Mouse (Mus musculus) embryonic facial prominence, embryonic 12.5 days (tissue): ENCODE measurements around the gene Dock1. TPM values are rescaled to one million over a fixed set of nuclear protein-coding genes. Genes with fewer than 3 reads are reported as not detected.

Source experiments
- ATAC-seq: fragments of 200-750 bp; cut with Nextera tagmentation; 2 replicates; pipeline ENCODE4 v1.8.0; 2017; ENCODE audit not compliant: insufficient number of reproducible peaks, insufficient read depth, low FRiP score, low TSS enrichment
- H3K27ac ChIP-seq: fragments of 300-500 bp; sonication (generic); 2 replicates; pipeline ENCODE4 v1.5.1; 2016; ENCODE audit warnings: mild to moderate bottlenecking
- H3K27me3 ChIP-seq: fragments of 300-500 bp; sonication (generic); 2 replicates; pipeline ENCODE4 v1.6.1; 2016; ENCODE audit warnings: mild to moderate bottlenecking, moderate library complexity
- H3K36me3 ChIP-seq: fragments of 300-500 bp; sonication (generic); 2 replicates; pipeline ENCODE4 v1.6.1; 2016; ENCODE audit warnings: mild to moderate bottlenecking
- H3K4me1 ChIP-seq: fragments of 300-500 bp; sonication (generic); 2 replicates; pipeline ENCODE4 v1.6.1; 2016
- H3K4me2 ChIP-seq: fragments of 300-500 bp; sonication (generic); replicated peaks from 2 replicates; pipeline ENCODE4 v1.6.1; 2016; ENCODE audit warnings: mild to moderate bottlenecking, moderate library complexity
- H3K4me3 ChIP-seq: fragments of 300-500 bp; sonication (generic); 2 replicates; pipeline ENCODE4 v1.5.1; 2016; ENCODE audit warnings: mild to moderate bottlenecking
- H3K9ac ChIP-seq: fragments of 300-500 bp; sonication (generic); 2 replicates; pipeline ENCODE4 v1.6.1; 2016; ENCODE audit warnings: mild to moderate bottlenecking, moderate library complexity
- H3K9me3 ChIP-seq: fragments of 300-500 bp; sonication (generic); 2 replicates; pipeline ENCODE4 v1.6.1; 2016; ENCODE audit warnings: mild to moderate bottlenecking, moderate library complexity
- WGBS: fragments of 180-500 bp; shearing (Covaris S2); methylation state at CpG from one replicate; pipeline ENCODE4 v1.1.7; 2016; 5-methylcytosine and 5-hydroxymethylcytosine counted together
- polyA plus RNA-seq: library from polyadenylated mRNA; unstranded; fragments of >200 nt; fragmentation: Nextera tagmentation; extraction: Ambion mirVana; gene quantifications from 2 replicates; pipeline ENCODE4 v1.2.1, GENCODE M21; 2016

Gene Dock1
- polyA plus RNA-seq, 1 experiment from 2014 or later: 50.5 TPM

DNA sequence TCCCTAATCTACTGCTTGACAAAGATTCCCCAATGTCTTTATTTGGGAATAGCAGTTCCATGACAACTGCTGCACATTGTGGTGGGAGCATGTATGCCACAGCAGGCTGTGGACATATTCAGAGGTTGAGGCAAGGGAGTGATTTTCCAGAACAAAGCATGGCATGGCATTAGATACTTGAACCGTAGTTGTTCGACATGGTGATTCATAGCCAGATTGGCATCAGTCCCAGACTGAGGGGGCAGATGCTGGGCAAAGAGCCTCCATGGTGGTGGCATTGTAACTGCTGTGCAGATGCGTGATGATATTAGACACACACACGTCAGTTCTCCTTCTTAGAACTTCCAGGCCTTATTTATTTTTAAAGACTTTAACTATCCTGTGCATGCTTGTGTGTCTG lies 129.6 kb downstream of the Dock1 start:
- Histone ChIP-seq H3K4me2 (no peak overlapping the region), H3K9ac (no peak overlapping the region), H3K36me3 (peaks cover 13% of the 10 kb centered on the region), H3K27ac (no peak overlapping the region), H3K4me3 (no peak overlapping the region), H3K9me3 (no peaks in the 10 kb centered on the region), H3K27me3 (no peaks in the 10 kb centered on the region), H3K4me1 (no peaks in the 10 kb centered on the region)
- ATAC-seq: no peak
- 95% methylated on average over 4 of the region's 4 CpGs for WGBS

DNA sequence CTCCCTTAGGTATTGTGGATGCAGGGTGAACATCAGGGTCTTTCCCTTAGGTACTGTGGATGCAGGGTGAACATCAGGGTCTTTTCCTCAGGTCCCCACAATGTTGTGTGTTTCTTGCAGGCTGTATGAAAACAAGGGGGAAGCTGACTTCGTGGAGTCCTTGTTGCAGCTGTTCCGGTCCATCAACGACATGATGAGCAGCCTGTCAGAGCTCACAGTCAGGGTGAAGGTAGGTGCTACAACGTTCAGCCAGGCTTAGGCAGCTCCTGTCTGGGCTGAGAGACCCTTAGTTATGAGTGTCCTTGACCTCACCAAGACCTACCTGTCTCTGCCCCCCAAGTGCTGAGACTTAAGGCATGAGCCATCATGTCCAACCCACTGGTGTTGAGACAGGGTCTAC lies 134.0 kb downstream of the Dock1 start:
- Histone ChIP-seq H3K4me1 (no peaks in the 10 kb centered on the region), H3K9ac (no peak overlapping the region), H3K27ac (no peak overlapping the region), H3K4me2 (no peak overlapping the region), H3K36me3 (peaks cover 29% of the 10 kb centered on the region), H3K4me3 (no peak overlapping the region), H3K9me3 (no peaks in the 10 kb centered on the region), H3K27me3 (no peaks in the 10 kb centered on the region)
- 94% methylated on average over 4 of the region's 4 CpGs for WGBS
- no peak for ATAC-seq

DNA sequence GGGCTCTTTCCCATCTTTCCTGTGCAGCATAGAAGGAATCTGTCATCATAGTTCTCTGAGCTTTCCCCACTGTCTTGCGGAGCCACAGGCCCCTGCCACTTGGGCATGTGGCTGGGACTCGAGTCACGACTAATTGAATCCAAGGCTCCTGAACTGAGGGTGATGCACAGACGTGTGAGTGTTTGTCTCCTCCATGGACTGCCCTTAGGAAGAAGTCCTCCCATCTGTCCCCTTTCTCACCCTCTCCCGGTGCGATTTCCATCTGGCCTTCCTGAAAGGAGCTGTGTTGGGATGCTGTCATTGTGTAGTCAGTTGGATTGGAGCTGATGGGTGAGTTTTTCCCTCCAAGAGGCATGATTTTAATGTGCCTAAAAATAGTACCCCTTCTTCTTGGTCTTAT lies 136.3 kb downstream of the Dock1 start:
- no peaks in the 10 kb centered on the region for H3K9me3 ChIP-seq
- H3K36me3 ChIP-seq: peaks cover 36% of the 10 kb centered on the region
- H3K9ac ChIP-seq: no peak overlapping the region
- no peak for ATAC-seq
- no peak overlapping the region for H3K4me3 ChIP-seq
- H3K4me2 ChIP-seq: no peak overlapping the region
- H3K27me3 ChIP-seq: no peaks in the 10 kb centered on the region
- H3K27ac ChIP-seq: no peak overlapping the region
- WGBS: 85% methylated on average over 6 of the region's 6 CpGs
- H3K4me1 ChIP-seq: peaks cover 6% of the 10 kb centered on the region; the same call in 1 of the 2 replicates

DNA sequence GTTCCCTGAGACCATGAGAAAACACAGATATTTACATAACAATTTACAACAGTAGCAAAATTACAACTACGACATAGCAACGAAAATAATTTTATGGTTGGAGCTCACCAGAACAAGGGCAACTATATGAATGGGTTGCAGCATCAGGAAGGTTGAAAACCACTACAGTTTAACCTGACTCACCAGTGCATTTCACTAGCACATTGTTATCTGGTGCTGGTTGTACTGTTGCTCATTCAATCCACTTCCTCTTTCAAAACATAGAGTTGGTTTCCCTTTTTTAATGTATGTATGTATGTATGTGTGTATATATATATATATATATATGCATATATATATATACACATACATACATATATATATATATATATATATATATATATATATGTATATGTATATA lies 138.0 kb downstream of the Dock1 start:
- Histone ChIP-seq H3K9ac (no peak overlapping the region), H3K4me3 (no peak overlapping the region), H3K4me2 (no peak overlapping the region), H3K4me1 (peaks cover 6% of the 10 kb centered on the region; the same call in 1 of the 2 replicates), H3K9me3 (no peaks in the 10 kb centered on the region), H3K36me3 (peaks cover 32% of the 10 kb centered on the region), H3K27me3 (no peaks in the 10 kb centered on the region), H3K27ac (no peak overlapping the region)
- ATAC-seq: no peak
- WGBS: 95% methylated on average over 2 of the region's 2 CpGs

DNA sequence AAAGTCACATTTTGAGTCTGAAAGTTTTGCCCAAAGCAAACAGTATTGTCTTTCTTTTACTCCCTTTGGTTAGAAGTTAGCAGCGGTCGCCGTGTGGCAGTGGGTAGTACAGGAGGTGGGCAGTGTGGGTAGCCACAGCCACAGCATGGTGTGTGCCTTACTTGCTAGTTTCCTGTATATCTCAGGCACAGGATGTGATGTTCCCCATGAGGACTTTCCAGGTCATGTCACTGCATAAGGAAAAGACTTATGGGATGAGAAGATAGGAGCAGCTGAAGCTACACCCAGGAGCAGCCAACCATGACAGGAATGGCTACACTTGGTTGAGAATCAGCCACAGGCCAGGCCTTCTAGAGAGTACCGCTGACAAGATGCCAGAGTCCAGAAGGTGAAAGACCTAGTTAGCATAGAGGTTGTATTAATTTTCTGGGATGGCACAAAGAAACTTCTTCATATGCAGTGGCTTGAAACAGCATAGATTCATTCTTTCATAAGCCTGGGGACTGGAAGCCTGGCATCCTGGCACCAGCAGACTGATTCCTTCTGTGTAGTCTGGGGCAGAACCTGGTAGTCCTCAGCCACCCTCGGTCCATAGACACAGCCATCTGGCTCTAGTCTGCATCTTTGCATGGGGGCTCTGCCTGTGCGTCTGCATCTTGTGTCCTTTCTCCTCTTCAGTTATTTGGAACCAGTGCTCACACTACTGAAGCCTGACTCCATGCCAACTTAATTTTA lies 139.0 kb downstream of the Dock1 start:
- Histone ChIP-seq H3K4me2 (no peak overlapping the region), H3K27me3 (no peaks in the 10 kb centered on the region), H3K4me3 (no peak overlapping the region), H3K9ac (no peak overlapping the region), H3K36me3 (peaks cover 37% of the 10 kb centered on the region), H3K9me3 (no peaks in the 10 kb centered on the region), H3K4me1 (peaks cover 6% of the 10 kb centered on the region; the same call in 1 of the 2 replicates), H3K27ac (no peak overlapping the region)
- 94% methylated on average over 6 of the region's 6 CpGs for WGBS
- ATAC-seq: no peak

DNA sequence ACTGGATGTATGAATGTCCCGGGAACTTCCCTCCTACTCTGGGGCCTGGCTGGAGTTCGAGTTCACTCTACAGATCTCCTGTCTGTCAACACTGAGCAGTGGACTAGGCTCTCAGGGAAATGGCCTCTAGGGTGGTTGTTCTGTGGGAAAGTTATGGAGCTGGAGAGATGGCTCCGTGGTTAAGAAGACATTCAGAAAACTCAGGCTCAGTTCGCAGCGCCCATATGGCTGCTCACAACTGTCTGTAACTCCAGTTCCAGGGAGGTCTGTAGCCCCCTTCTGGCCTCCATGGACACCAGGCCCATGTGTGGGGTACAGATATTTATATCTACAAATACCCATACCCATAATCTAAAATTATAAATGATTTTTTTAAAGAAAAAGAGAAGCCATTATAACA lies 148.0 kb downstream of the Dock1 start:
- H3K27me3 ChIP-seq: no peaks in the 10 kb centered on the region
- H3K4me3 ChIP-seq: no peak overlapping the region
- H3K4me2 ChIP-seq: no peak overlapping the region
- H3K9me3 ChIP-seq: no peaks in the 10 kb centered on the region
- WGBS: 97% methylated on average over 5 of the region's 5 CpGs
- H3K4me1 ChIP-seq: peaks cover 9% of the 10 kb centered on the region; the same call in 1 of the 2 replicates
- H3K27ac ChIP-seq: no peak overlapping the region
- peaks cover 15% of the 10 kb centered on the region; the same call in 1 of the 2 replicates for H3K36me3 ChIP-seq
- H3K9ac ChIP-seq: no peak overlapping the region
- ATAC-seq: no peak

DNA sequence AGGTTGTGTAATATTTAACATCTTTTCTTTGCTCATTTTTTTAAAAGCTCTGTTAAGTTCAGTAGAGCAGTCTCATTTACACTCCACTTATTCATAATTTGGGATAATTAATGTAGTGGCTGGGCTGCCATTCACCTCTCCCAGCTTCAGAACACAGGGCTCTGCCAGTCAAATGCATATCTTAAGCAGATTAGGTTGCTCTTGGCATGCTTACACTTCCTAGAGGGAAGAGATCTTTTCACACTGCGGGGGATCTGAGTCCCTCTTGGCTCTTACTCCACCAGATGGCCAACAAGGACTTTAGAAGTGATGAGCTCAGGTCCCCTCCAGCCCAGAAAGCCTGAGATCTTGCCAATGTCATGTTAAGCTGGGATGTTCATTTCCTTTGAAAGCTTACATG lies 150.8 kb downstream of the Dock1 start:
- no peak for ATAC-seq
- H3K27me3 ChIP-seq: no peaks in the 10 kb centered on the region

DNA sequence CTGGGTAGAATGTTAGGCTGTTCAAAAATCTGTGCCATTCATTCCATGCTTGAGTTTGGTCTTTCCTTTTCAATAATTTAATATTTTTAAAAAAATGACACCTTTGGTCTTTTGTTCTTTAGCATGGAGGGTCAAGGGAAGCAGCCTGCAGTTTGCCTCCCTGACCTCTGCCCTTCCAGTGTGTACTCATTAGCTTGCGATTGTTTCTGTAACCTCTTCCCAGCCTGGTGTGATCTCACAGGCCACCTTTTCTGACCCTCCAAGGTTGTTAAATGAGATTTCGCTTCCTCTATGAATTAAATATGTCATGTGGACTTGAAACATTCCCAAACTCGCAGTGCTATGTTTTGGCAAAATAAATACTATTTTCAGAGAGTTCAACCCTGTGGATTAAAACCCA lies 151.6 kb downstream of the Dock1 start:
- 59% methylated on average over 3 of the region's 3 CpGs for WGBS
- Histone ChIP-seq H3K9me3 (no peaks in the 10 kb centered on the region), H3K9ac (no peak overlapping the region), H3K27me3 (no peaks in the 10 kb centered on the region), H3K4me2 (no peak overlapping the region), H3K27ac (no peak overlapping the region), H3K4me1 (peaks cover 15% of the 10 kb centered on the region; the same call in 1 of the 2 replicates), H3K36me3 (peaks cover 6% of the 10 kb centered on the region; the same call in 1 of the 2 replicates), H3K4me3 (no peak overlapping the region)
- no peak for ATAC-seq

More for the DNA sequence above, 150.8 kb downstream of the Dock1 start:
- Histone ChIP-seq H3K4me3 (no peak overlapping the region), H3K4me2 (no peak overlapping the region), H3K27ac (no peak overlapping the region), H3K36me3 (peaks cover 6% of the 10 kb centered on the region; the same call in 1 of the 2 replicates), H3K9ac (no peak overlapping the region), H3K9me3 (no peaks in the 10 kb centered on the region), H3K4me1 (peaks cover 15% of the 10 kb centered on the region; the same call in 1 of the 2 replicates)
- WGBS: 46% methylated on average over 1 of the region's 1 CpGs

DNA sequence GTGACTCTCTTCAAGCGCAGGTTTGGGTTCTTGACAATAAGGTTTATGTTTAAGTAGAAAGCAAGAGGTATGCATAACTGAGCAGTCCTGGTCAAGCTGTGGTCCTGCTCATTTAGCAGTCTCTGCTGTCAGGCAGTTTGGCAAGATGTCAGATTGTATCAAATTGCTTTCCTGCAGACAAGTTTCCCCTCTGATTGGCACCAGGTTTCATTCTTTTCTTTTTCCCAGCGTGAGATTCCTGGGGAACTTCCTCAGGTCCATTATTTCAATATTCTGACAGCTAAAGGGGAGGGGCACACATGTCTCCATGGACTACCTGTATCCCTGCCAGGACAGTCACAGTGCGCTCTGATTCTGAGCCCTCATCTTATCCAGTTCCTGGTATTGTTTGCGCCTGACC lies 153.4 kb downstream of the Dock1 start:
- H3K27me3 ChIP-seq: no peaks in the 10 kb centered on the region
- H3K9ac ChIP-seq: no peak overlapping the region
- H3K36me3 ChIP-seq: no peaks in the 10 kb centered on the region
- H3K4me1 ChIP-seq: peaks cover 15% of the 10 kb centered on the region; the same call in 1 of the 2 replicates
- H3K4me3 ChIP-seq: no peak overlapping the region
- H3K9me3 ChIP-seq: no peaks in the 10 kb centered on the region
- no peak for ATAC-seq
- H3K4me2 ChIP-seq: no peak overlapping the region
- no peak overlapping the region for H3K27ac ChIP-seq
- 60% methylated on average over 4 of the region's 4 CpGs for WGBS

DNA sequence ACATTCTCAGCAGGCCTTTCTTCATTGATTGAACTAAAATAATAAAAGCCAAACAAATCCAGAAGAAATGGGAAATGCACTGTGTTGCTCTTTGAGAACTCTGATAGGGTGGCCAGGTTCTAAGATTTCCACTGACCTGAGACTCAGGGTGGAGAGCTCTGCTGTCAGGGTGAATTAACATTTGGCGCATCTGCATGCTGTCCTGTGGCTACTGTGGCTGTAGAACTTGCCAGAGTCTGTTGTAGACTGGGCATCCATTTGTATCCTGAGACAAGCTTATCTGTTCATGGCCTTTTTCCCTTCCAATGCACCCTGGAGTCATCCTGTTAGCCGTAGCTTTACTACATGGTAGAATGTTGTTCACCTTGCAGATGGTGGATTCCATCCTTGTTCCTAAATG lies 169.6 kb downstream of the Dock1 start:
- H3K36me3 ChIP-seq: 0 out of 2 replicates have a peak, but pooled peaks cover 2% of the 10 kb centered on the region
- 89% methylated on average over 2 of the region's 2 CpGs for WGBS
- no peak overlapping the region for H3K9ac ChIP-seq
- no peak overlapping the region for H3K27ac ChIP-seq
- H3K4me3 ChIP-seq: no peak overlapping the region
- no peaks in the 10 kb centered on the region for H3K9me3 ChIP-seq
- H3K4me1 ChIP-seq: no peaks in the 10 kb centered on the region
- no peak for ATAC-seq
- no peaks in the 10 kb centered on the region for H3K27me3 ChIP-seq
- H3K4me2 ChIP-seq: no peak overlapping the region

DNA sequence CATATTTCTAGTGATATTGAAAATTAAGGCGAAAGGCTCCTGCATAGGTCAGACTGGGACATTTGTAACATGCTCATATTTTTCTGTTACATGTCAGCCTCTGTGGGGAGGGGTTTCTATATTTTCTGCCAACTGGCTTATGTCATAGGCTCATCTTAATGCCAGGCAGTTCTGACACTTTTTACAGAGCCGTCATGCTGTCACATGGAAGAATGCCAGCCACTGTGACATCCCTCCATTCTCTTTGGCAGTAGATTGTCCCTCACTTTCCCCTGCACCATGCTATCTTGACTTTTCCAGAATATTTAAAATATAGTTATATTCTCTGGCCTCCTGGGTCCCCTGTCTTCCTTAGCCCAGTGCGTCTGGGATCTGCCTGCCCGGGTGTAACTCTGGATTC lies 172.3 kb downstream of the Dock1 start:
- Histone ChIP-seq H3K27ac (no peak overlapping the region), H3K36me3 (0 out of 2 replicates have a peak, but pooled peaks cover 2% of the 10 kb centered on the region), H3K27me3 (no peaks in the 10 kb centered on the region), H3K4me1 (no peaks in the 10 kb centered on the region), H3K9me3 (no peaks in the 10 kb centered on the region), H3K9ac (no peak overlapping the region), H3K4me2 (no peak overlapping the region), H3K4me3 (no peak overlapping the region)
- ATAC-seq: no peak
- 92% methylated on average over 4 of the region's 4 CpGs for WGBS

DNA sequence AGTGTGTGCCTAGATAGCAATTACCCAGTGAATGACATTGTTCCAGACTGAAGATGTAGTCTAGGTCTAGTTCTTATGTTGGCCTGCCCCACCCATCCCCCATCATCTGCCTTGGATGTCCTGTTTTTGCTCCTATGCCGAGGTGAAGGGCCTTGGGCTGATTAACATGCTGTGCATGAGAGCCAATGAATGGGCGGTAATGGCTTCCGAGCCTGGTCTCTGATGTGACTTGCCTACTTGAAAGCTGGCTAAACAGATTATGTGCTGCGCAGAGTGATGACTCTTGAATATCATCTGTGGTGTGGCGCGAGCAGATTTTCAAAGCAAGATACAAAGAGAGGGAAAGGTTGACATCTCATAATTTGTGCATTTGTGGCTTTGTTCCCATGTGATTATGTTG lies 191.5 kb downstream of the Dock1 start:
- Histone ChIP-seq H3K4me1 (no peaks in the 10 kb centered on the region), H3K4me2 (no peak overlapping the region), H3K27ac (no peak overlapping the region), H3K27me3 (no peaks in the 10 kb centered on the region), H3K36me3 (no peaks in the 10 kb centered on the region), H3K9ac (no peak overlapping the region), H3K9me3 (no peaks in the 10 kb centered on the region), H3K4me3 (no peak overlapping the region)
- WGBS: 85% methylated on average over 6 of the region's 6 CpGs
- no peak for ATAC-seq
